Mouse (Mus musculus) myocyte (in vitro differentiated cells): ENCODE measurements around the gene Pomt2. TPM values are rescaled to one million over a fixed set of nuclear protein-coding genes. Genes with fewer than 3 reads are reported as not detected.

ENCODE experiments used
- H3K27me3 ChIP-seq: one replicate; pipeline ENCODE4 v1.6.1; 2011; ENCODE audit not compliant: control insufficient read depth, insufficient read depth, insufficient read length
- H3K36me3 ChIP-seq: one replicate; pipeline ENCODE4 v1.6.1; 2011; ENCODE audit not compliant: control insufficient read depth, insufficient read depth
- H3K4me2 ChIP-seq: one replicate; pipeline ENCODE4 v1.6.1; 2011; ENCODE audit warnings: low read depth, control low read depth
- H3K4me3 ChIP-seq: one replicate; pipeline ENCODE4 v1.5.1; 2011; ENCODE audit warnings: mild to moderate bottlenecking, control low read depth, moderate library complexity
- H3K79me2 ChIP-seq: one replicate; pipeline ENCODE4 v1.6.1; 2011; ENCODE audit not compliant: control insufficient read depth, insufficient read depth
- H3ac ChIP-seq: one replicate; pipeline ENCODE4 v1.6.1; 2011; ENCODE audit not compliant: control insufficient read depth, insufficient read length
- CEBPB ChIP-seq: IDR thresholded peaks from 2 replicates; pipeline ENCODE4 v1.6.1; 2011; ENCODE audit warnings: mild to moderate bottlenecking, moderate library complexity; ENCODE audit not compliant: poor library complexity, insufficient read depth, severe bottlenecking
- E2F4 ChIP-seq: IDR thresholded peaks from one replicate; pipeline ENCODE4 v1.6.1; 2011; ENCODE audit warnings: mild to moderate bottlenecking, control low read depth, moderate library complexity; ENCODE audit not compliant: insufficient read depth
- MAX ChIP-seq: IDR thresholded peaks from one replicate; pipeline ENCODE4 v1.6.1; 2011; ENCODE audit warnings: low read depth, mild to moderate bottlenecking, control low read depth
- MYOD1 ChIP-seq, 3 experiments: IDR thresholded peaks; one replicate each; pipeline ENCODE4 v1.6.1; 2011; ENCODE audit warnings: control low read depth in 2 of 3, low read depth in 2 of 3, mild to moderate bottlenecking in 2 of 3, moderate library complexity in 1 of 3; ENCODE audit not compliant: insufficient read length in 2 of 3, control insufficient read depth in 1 of 3
- MYOG ChIP-seq, 3 experiments: IDR thresholded peaks; one replicate each; pipeline ENCODE4 v1.6.1; 2011; ENCODE audit warnings: control low read depth in 2 of 3, low read depth in 2 of 3, mild to moderate bottlenecking in 2 of 3; ENCODE audit not compliant: insufficient read length in 2 of 3, control insufficient read depth in 1 of 3, insufficient read depth in 1 of 3
- POLR2A ChIP-seq: IDR thresholded peaks from one replicate; pipeline ENCODE4 v1.6.1; 2011; ENCODE audit warnings: low read depth, mild to moderate bottlenecking, control low read depth, moderate library complexity; ENCODE audit not compliant: insufficient read length
- POLR2AphosphoS2 ChIP-seq: IDR thresholded peaks from one replicate; pipeline ENCODE4 v1.6.1; 2011; ENCODE audit warnings: low read depth, control low read depth; ENCODE audit not compliant: insufficient read length
- REST ChIP-seq: IDR thresholded peaks from one replicate; pipeline ENCODE4 v1.6.1; 2011; ENCODE audit warnings: mild to moderate bottlenecking, control low read depth, moderate library complexity; ENCODE audit not compliant: insufficient read depth, insufficient read length
- SRF ChIP-seq: IDR thresholded peaks from one replicate; pipeline ENCODE4 v1.6.1; 2011; ENCODE audit warnings: low read depth; ENCODE audit not compliant: control insufficient read depth, insufficient read length
- TCF12 ChIP-seq: IDR thresholded peaks from one replicate; pipeline ENCODE4 v1.6.1; 2011; ENCODE audit warnings: mild to moderate bottlenecking, control low read depth; ENCODE audit not compliant: poor library complexity, insufficient read depth, severe bottlenecking
- TCF3 ChIP-seq: IDR thresholded peaks from one replicate; pipeline ENCODE4 v1.6.1; 2011; ENCODE audit warnings: low read depth, control low read depth; ENCODE audit not compliant: insufficient read length
- USF1 ChIP-seq: IDR thresholded peaks from one replicate; pipeline ENCODE4 v1.6.1; 2011; ENCODE audit warnings: low read depth, mild to moderate bottlenecking, control low read depth, moderate library complexity
- polyA plus RNA-seq: library from polyadenylated mRNA; unstranded; fragments of >200 nt; fragmentation: generic; extraction: Trizol; gene quantifications from one replicate; pipeline ENCODE4 v1.2.1, GENCODE M21; 2012; ENCODE audit warnings: missing spikeins

Gene Pomt2
- polyA plus RNA-seq, 1 experiment, result 11.1 TPM

GRCm38 (mm10) chr12:87103471-87103870 is 44.3 kb downstream of the Pomt2 start:
- Histone ChIP-seq H3ac (no peak overlapping the region), H3K4me2 (no peak overlapping the region), H3K27me3 (peaks cover 47% of the 10 kb centered on the region), H3K79me2 (no peaks in the 10 kb centered on the region), H3K4me3 (no peak overlapping the region), H3K36me3 (no peaks in the 10 kb centered on the region)
- TF ChIP-seq POLR2AphosphoS2 (no peak), MAX (no peak), TCF3 (no peak)

GRCm38 (mm10) chr12:87102165-87102631 is 45.6 kb downstream of the Pomt2 start, which contains the start of gene Ngb:
Gene Ngb (minus strand): TSS chr12:87102539.
- no peaks in the 10 kb centered on the region for H3K36me3 ChIP-seq
- H3K4me2 ChIP-seq, result no peak within 1 kb of the TSS
- H3K79me2 ChIP-seq, result no peaks in the 10 kb centered on the region
- TF ChIP-seq CEBPB (no peak), E2F4 (no peak), POLR2A (no peak), REST (no peak), MAX (no peak), USF1 (no peak), MYOG (IDR thresholded peaks at IDR 0.05; ENCODE audit: control insufficient read depth in 1 of 3, insufficient read depth in 1 of 3, insufficient read length in 2 of 3, low read depth in 2 of 3) (no peak), MYOD1 (IDR thresholded peaks at IDR 0.05; ENCODE audit: control insufficient read depth in 1 of 3, insufficient read length in 2 of 3, low read depth in 2 of 3) (no peak), SRF (no peak), TCF12 (no peak), POLR2AphosphoS2 (no peak)
- H3K27me3 ChIP-seq, result peaks cover 60% of the 10 kb centered on the region
- H3K4me3 ChIP-seq, result no peak within 1 kb of the TSS
- no peak within 1 kb of the TSS for H3ac ChIP-seq

GRCm38 (mm10) chr12:87100331-87100730 is 47.4 kb downstream of the Pomt2 start:
- Histone ChIP-seq H3K4me2 (no peak overlapping the region), H3ac (no peak overlapping the region), H3K79me2 (no peaks in the 10 kb centered on the region), H3K36me3 (no peaks in the 10 kb centered on the region), H3K4me3 (no peak overlapping the region), H3K27me3 (peaks cover 72% of the 10 kb centered on the region)
- TF ChIP-seq POLR2AphosphoS2 (no peak), MAX (no peak), SRF (no peak), POLR2A (no peak), MYOD1 (IDR thresholded peaks at IDR 0.05; ENCODE audit: control insufficient read depth in 1 of 3, insufficient read length in 2 of 3, low read depth in 2 of 3) (no peak), CEBPB (no peak), TCF12 (no peak), USF1 (no peak), REST (no peak), E2F4 (no peak), TCF3 (no peak), MYOG (IDR thresholded peaks at IDR 0.05; ENCODE audit: control insufficient read depth in 1 of 3, insufficient read depth in 1 of 3, insufficient read length in 2 of 3, low read depth in 2 of 3) (no peak)

GRCm38 (mm10) chr12:87093671-87094070 is 54.1 kb downstream of the Pomt2 start:
- TF ChIP-seq MYOD1 (IDR thresholded peaks at IDR 0.05; ENCODE audit: control insufficient read depth in 1 of 3, insufficient read length in 2 of 3, low read depth in 2 of 3) (no peak), CEBPB (no peak)
- Histone ChIP-seq H3K36me3 (no peaks in the 10 kb centered on the region), H3K27me3 (peaks cover 55% of the 10 kb centered on the region), H3ac (no peak overlapping the region), H3K4me3 (no peak overlapping the region), H3K79me2 (no peaks in the 10 kb centered on the region), H3K4me2 (no peak overlapping the region)

GRCm38 (mm10) chr12:87093249-87093648 is 54.5 kb downstream of the Pomt2 start:
- TF ChIP-seq POLR2A, result no peak
- no peak for TF ChIP-seq POLR2AphosphoS2
- TF ChIP-seq E2F4, result no peak
- no peak for TF ChIP-seq MYOD1 (IDR thresholded peaks at IDR 0.05; ENCODE audit: control insufficient read depth in 1 of 3, insufficient read length in 2 of 3, low read depth in 2 of 3)
- TF ChIP-seq SRF, result no peak
- no peak for TF ChIP-seq TCF3
- Histone ChIP-seq H3K79me2 (no peaks in the 10 kb centered on the region), H3ac (no peak overlapping the region), H3K36me3 (no peaks in the 10 kb centered on the region), H3K4me2 (no peak overlapping the region), H3K4me3 (no peak overlapping the region), H3K27me3 (peaks cover 52% of the 10 kb centered on the region)

GRCm38 (mm10) chr12:87091916-87092315 is 55.9 kb downstream of the Pomt2 start:
- peaks cover 39% of the 10 kb centered on the region for H3K27me3 ChIP-seq
- no peak for TF ChIP-seq POLR2A
- TF ChIP-seq POLR2AphosphoS2, result no peak
- TF ChIP-seq MAX, result no peak
- TF ChIP-seq REST, result no peak
- no peak for TF ChIP-seq SRF
- no peak for TF ChIP-seq TCF3
- no peak for TF ChIP-seq E2F4
- no peak for TF ChIP-seq MYOG (IDR thresholded peaks at IDR 0.05; ENCODE audit: control insufficient read depth in 1 of 3, insufficient read depth in 1 of 3, insufficient read length in 2 of 3, low read depth in 2 of 3)
- TF ChIP-seq TCF12, result no peak
- no peak for TF ChIP-seq CEBPB
- TF ChIP-seq MYOD1 (IDR thresholded peaks at IDR 0.05; ENCODE audit: control insufficient read depth in 1 of 3, insufficient read length in 2 of 3, low read depth in 2 of 3), result no peak
- TF ChIP-seq USF1, result no peak
- H3K4me3 ChIP-seq, result no peak overlapping the region
- H3K36me3 ChIP-seq, result no peaks in the 10 kb centered on the region
- no peak overlapping the region for H3ac ChIP-seq
- no peaks in the 10 kb centered on the region for H3K79me2 ChIP-seq
- no peak overlapping the region for H3K4me2 ChIP-seq
